Mouse (Mus musculus) embryonic facial prominence, embryonic 11.5 days (tissue): ENCODE results near the gene Slc47a1. TPM values are rescaled to one million over a fixed set of nuclear protein-coding genes. Genes with fewer than 3 reads are reported as not detected.
"Not testable (repeated sequence)": the region's sequence is repeated elsewhere in the genome, so short reads cannot be mapped to it uniquely, and the experiment has no call there.

Experiments used
- ATAC-seq: fragments of 200-750 bp; cut with Nextera tagmentation; replicated peaks from 2 replicates; pipeline ENCODE4 v1.8.0; 2017; ENCODE audit warnings: low read depth; ENCODE audit not compliant: insufficient number of reproducible peaks, low FRiP score, low TSS enrichment
- DNase-seq: peaks from one replicate; pipeline ENCODE4 v3.0.0-alpha.2; 2015; ENCODE audit warnings: low spot score
- H3K27ac ChIP-seq: fragments of 300-500 bp; sonication (generic); replicated peaks from 2 replicates; pipeline ENCODE4 v1.5.1; 2014; ENCODE audit warnings: mild to moderate bottlenecking, low read depth, low read length, control low read depth
- H3K27me3 ChIP-seq: fragments of 300-500 bp; sonication (generic); 2 replicates; pipeline ENCODE4 v1.6.1; 2014; ENCODE audit warnings: mild to moderate bottlenecking, low read length, moderate library complexity, mixed read lengths; ENCODE audit not compliant: control insufficient read depth, insufficient read depth
- H3K36me3 ChIP-seq: fragments of 300-500 bp; sonication (generic); replicated peaks from 2 replicates; pipeline ENCODE4 v1.6.1; 2014; ENCODE audit warnings: low read depth, mild to moderate bottlenecking, low read length, moderate library complexity, mixed read lengths; ENCODE audit not compliant: control insufficient read depth, insufficient read depth
- H3K4me1 ChIP-seq: fragments of 300-500 bp; sonication (generic); 2 replicates; pipeline ENCODE4 v1.6.1; 2014; ENCODE audit warnings: low read length, mixed read lengths; ENCODE audit not compliant: control insufficient read depth, insufficient read depth
- H3K4me2 ChIP-seq: fragments of 300-500 bp; sonication (generic); 2 replicates; pipeline ENCODE4 v1.6.1; 2014; ENCODE audit warnings: low read depth, mild to moderate bottlenecking, control low read depth, low read length, moderate library complexity
- H3K4me3 ChIP-seq: fragments of 300-500 bp; sonication (generic); 2 replicates; pipeline ENCODE4 v1.5.1; 2014; ENCODE audit warnings: low read depth, low read length, control low read depth
- H3K9ac ChIP-seq: fragments of 300-500 bp; sonication (generic); replicated peaks from 2 replicates; pipeline ENCODE4 v1.6.1; 2014; ENCODE audit warnings: mild to moderate bottlenecking, control low read depth, low read length
- H3K9me3 ChIP-seq: fragments of 300-500 bp; sonication (generic); replicated peaks from 2 replicates; pipeline ENCODE4 v1.6.1; 2016; ENCODE audit warnings: mild to moderate bottlenecking, low read length, inconsistent platforms, mixed read lengths; ENCODE audit not compliant: control insufficient read depth
- WGBS: fragments of 180-500 bp; shearing (Covaris S2); extraction: QIAGEN DNeasy Blood & Tissue Kit; methylation state at CpG from one replicate; pipeline ENCODE4 v1.1.7; 2014; 5-methylcytosine and 5-hydroxymethylcytosine counted together
- polyA plus RNA-seq: library from polyadenylated mRNA; unstranded; fragments of >200 nt; fragmentation: Nextera tagmentation; extraction: Ambion mirVana; gene quantifications from 2 replicates; pipeline ENCODE4 v1.2.1, GENCODE M21; 2014

Slc47a1 gene
- polyA plus RNA-seq, 1 experiment from 2014 or later, result 0.48 TPM

DNA sequence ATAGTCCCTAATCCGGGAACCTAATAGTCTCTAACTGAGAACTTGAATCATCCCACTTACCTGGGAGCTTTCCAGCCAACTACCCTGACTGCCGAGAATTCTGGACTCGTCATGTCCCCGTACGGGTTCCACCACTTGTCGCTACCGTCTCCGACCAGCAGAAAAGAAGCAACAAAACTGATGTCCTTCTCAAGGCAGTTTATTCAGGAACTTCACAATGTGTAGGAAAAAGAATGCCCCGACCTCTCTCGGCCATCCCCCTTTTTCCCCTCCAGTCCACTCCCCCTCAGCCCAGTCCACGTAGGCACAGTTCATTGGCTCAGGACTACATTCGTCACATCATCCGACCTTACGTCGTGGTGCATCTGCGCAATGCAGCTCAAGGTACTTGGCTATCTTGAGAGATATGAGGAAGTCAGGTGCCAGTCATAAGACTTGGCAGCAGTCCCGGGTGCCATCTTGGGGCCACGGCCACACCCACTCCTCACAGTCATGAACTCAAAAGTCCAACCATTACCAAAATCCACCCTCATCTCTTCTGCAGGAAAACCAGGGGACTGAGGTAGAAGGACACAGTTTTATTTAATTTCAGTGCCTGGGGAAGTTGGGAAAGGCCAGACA is 19.4 kb upstream of the Slc47a1 start:
- 94% methylated on average over 18 of the region's 18 CpGs for WGBS
- ATAC-seq, H3K27ac ChIP-seq, H3K27me3 ChIP-seq, H3K36me3 ChIP-seq, H3K9me3 ChIP-seq, H3K4me1 ChIP-seq, DNase-seq, H3K4me2 ChIP-seq, H3K9ac ChIP-seq, H3K4me3 ChIP-seq: not testable (repeated sequence)

DNA sequence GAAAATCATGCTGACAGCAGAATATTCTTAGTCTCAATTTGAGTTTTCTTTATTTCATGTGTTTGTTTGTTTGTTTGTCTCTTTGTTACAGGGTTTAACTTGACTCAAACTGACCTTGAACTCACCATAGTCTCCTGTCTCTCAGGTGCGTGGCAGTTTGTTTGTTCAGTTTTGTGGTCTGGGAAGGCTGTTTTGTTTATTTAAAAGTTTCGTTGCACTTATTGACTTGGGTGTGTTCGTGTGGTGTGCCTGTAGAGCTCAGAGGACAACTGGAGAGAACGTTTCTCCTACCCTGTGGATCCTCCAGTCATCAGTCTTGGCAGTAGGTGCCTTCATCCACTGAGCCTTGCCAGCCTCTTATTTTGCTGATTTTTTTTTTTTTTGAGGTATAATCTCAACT is 10.8 kb upstream of the Slc47a1 start:
- ATAC-seq (no peak), DNase-seq (no peak)
- Histone ChIP-seq H3K27ac (no peak overlapping the region), H3K27me3 (no peaks in the 10 kb centered on the region), H3K4me2 (no peak overlapping the region), H3K4me3 (no peak overlapping the region), H3K4me1 (no peaks in the 10 kb centered on the region), H3K36me3 (no peaks in the 10 kb centered on the region), H3K9me3 (no peaks in the 10 kb centered on the region), H3K9ac (no peak overlapping the region)
- WGBS, result 85% methylated on average over 4 of the region's 4 CpGs

GRCm38 (mm10) chr11:61388012-61388411 is 9.9 kb upstream of the Slc47a1 start:
- Histone ChIP-seq H3K4me3 (no peak overlapping the region), H3K36me3 (no peaks in the 10 kb centered on the region), H3K4me1 (no peaks in the 10 kb centered on the region), H3K27me3 (no peaks in the 10 kb centered on the region), H3K9ac (no peak overlapping the region), H3K27ac (no peak overlapping the region), H3K4me2 (no peak overlapping the region), H3K9me3 (no peaks in the 10 kb centered on the region)
- ATAC-seq, result no peak
- peak; percentile 77 for DNase-seq
- 65% methylated on average over 6 of the region's 6 CpGs for WGBS

DNA sequence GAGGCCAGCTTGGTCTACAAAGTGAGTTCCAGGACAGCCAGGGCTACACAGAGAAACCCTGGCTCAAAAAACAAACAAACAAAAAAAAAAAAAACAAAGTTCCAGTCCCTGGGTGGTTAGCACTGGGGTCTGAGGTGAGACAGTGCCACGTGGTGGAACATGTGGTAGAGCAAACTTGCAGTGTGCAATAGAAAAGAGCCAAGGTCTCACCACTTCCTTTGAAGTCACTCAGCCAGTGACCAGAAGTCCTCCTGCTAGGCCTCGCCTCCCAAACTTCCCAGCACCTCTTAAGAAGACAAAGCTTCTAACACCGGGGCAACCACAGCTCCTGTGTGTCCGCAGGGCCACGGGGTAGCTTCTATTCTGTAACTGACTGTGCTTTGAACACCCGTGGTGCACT is 9.1 kb upstream of the Slc47a1 start:
- H3K9ac ChIP-seq, result no peak overlapping the region
- 74% methylated on average over 6 of the region's 6 CpGs for WGBS
- H3K4me2 ChIP-seq, result no peak overlapping the region
- no peaks in the 10 kb centered on the region for H3K36me3 ChIP-seq
- H3K27ac ChIP-seq, result no peak overlapping the region
- H3K27me3 ChIP-seq, result no peaks in the 10 kb centered on the region
- ATAC-seq, result no peak
- no peak overlapping the region for H3K4me3 ChIP-seq
- no peak for DNase-seq
- H3K4me1 ChIP-seq, result no peaks in the 10 kb centered on the region
- no peaks in the 10 kb centered on the region for H3K9me3 ChIP-seq

DNA sequence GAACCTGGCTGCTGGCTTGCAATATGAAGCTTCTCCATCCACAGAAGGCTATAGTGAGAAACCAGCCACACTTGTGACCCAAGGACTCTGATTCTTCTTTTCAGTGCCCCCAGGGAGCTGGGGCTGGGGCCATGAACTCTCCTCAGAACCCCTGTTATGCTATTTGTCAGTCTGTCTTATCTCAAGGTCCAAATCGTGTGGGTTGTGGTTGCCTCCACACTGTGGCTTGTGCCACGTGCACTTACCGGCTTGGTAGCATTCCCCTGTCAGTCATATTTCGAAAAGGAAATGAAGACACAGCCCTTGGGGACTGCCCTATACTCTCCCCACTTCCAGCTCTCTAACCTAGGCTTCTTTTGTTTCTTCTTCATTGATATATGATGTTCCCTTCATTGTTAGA is 7.6 kb upstream of the Slc47a1 start:
- no peak overlapping the region for H3K4me2 ChIP-seq
- no peak overlapping the region for H3K4me3 ChIP-seq
- H3K9ac ChIP-seq, result no peak overlapping the region
- H3K4me1 ChIP-seq, result no peaks in the 10 kb centered on the region
- no peak overlapping the region for H3K27ac ChIP-seq
- H3K9me3 ChIP-seq, result no peaks in the 10 kb centered on the region
- no peaks in the 10 kb centered on the region for H3K27me3 ChIP-seq
- 75% methylated on average over 4 of the region's 4 CpGs for WGBS
- ATAC-seq, result no peak
- no peak for DNase-seq
- no peaks in the 10 kb centered on the region for H3K36me3 ChIP-seq

DNA sequence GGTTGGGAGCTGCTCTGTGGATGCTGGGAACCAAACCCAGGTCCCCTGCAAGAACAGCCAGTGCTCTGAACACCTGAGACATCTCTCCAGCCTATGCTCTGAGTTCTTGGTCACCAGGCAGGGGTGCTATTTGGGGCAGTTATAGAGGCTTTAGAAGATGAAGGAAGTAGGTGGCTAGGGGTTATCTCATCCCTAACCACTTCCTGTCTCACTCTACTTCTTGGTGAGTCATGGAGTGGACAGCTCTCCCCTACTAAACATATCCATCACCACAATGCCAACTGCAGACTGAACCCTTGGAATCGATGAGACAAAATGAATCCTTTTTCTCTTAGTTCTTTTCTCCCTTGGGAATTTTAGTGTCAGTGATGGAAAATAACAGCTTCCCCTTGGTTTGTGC is 3.1 kb upstream of the Slc47a1 start:
- no peak overlapping the region for H3K4me3 ChIP-seq
- ATAC-seq (no peak), DNase-seq (no peak)
- WGBS, result 96% methylated on average over 1 of the region's 1 CpGs
- H3K4me2 ChIP-seq, result no peak overlapping the region
- no peaks in the 10 kb centered on the region for H3K36me3 ChIP-seq
- peaks cover 18% of the 10 kb centered on the region for H3K27me3 ChIP-seq
- H3K4me1 ChIP-seq, result no peaks in the 10 kb centered on the region; the same call in 1 of the 2 replicates
- H3K27ac ChIP-seq, result no peak overlapping the region
- H3K9ac ChIP-seq, result no peak overlapping the region
- no peaks in the 10 kb centered on the region for H3K9me3 ChIP-seq

DNA sequence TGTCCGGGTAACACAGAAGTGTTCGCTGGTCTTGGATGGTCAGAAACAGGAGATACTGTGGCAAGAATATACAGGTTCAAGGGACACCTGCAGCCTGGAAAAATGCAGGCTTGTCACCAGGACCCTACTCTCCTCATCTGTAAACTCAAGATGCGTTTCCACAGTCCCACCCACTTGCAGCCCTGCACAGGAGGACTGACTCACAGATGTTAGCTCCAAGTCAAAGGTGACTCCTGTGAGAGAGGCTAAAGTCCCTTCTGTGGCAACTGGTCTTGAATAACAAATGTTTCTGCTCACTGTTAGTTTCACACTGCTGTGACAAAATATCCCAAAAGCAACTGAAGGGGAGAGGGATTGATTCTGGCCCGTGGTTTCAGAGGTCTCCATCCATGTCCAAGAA is 506 bp upstream of the Slc47a1 start:
- no peaks in the 10 kb centered on the region for H3K36me3 ChIP-seq
- H3K27me3 ChIP-seq, result peaks cover 19% of the 10 kb centered on the region
- ATAC-seq (no peak), DNase-seq (no peak)
- H3K27ac ChIP-seq, result no peak overlapping the region
- no peak overlapping the region for H3K4me3 ChIP-seq
- H3K9ac ChIP-seq, result no peak overlapping the region
- no peaks in the 10 kb centered on the region for H3K9me3 ChIP-seq
- WGBS, result 75% methylated on average over 4 of the region's 4 CpGs
- H3K4me1 ChIP-seq, result no peaks in the 10 kb centered on the region; the same call in 1 of the 2 replicates
- H3K4me2 ChIP-seq, result no peak overlapping the region

DNA sequence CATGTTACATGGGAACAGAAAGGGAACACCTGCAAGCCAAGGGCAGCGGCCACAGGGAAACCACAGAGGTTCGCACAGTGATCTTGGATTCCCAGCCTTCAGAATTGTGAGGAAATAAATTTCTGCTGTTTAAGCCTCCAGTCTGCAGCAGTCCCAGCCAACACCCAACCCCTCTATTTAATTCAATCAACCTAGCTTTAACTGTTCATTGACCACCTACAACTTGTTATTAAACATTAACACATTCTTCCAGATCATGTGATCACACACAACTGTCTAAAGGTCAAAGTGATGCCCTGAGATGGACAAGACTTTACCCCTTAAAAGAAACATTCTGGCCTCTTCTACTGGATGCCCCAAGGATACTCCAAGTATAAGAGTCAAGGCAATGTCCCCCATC is 9.5 kb downstream of the Slc47a1 start:
- H3K36me3 ChIP-seq, result no peaks in the 10 kb centered on the region
- WGBS, result 88% methylated on average over 2 of the region's 2 CpGs
- H3K9ac ChIP-seq, result no peak overlapping the region
- no peaks in the 10 kb centered on the region for H3K27me3 ChIP-seq
- no peak overlapping the region for H3K4me3 ChIP-seq
- no peak overlapping the region for H3K4me2 ChIP-seq
- H3K9me3 ChIP-seq, result no peaks in the 10 kb centered on the region
- H3K27ac ChIP-seq, result no peak overlapping the region
- ATAC-seq (no peak), DNase-seq (no peak)
- no peaks in the 10 kb centered on the region for H3K4me1 ChIP-seq
